Mouse (Mus musculus): Measurements from ENCODE around the gene Prl6a1. TPM values are rescaled to one million over a fixed set of nuclear protein-coding genes. Genes with fewer than 3 reads are reported as not detected.

Prl6a1 gene
- not detected in 2 replicates for polyA plus RNA-seq (2015; fragmentation: Nextera tagmentation; extraction: Ambion mirVana)

- Histone ChIP-seq H3K4me1 (no peaks in the 10 kb centered on the region), H3K27me3 (replicated peaks) (no peaks in the 10 kb centered on the region), H3K4me3 (replicated peaks) (no peak within 1 kb of the TSS), H3K36me3 (no peaks in the 10 kb centered on the region), H3K27ac (no peak within 1 kb of the TSS), H3K9me3 (no peaks in the 10 kb centered on the region), H3K4me2 (no peak within 1 kb of the TSS), H3K9ac (no peak within 1 kb of the TSS)
- WGBS, result 68% methylated on average over 7 of the region's 7 CpGs
- no peak for ATAC-seq (ENCODE audit: insufficient read depth, low FRiP score, low read depth)
These were observed at the start of gene Prl6a1 for GRCm38 (mm10) chr13:27312334-27313225. TSS of gene Prl6a1 (plus strand) at chr13:27312627.

GRCm38 (mm10) chr13:27334989-27335388 is 22.6 kb downstream of the Prl6a1 start:
- no peaks in the 10 kb centered on the region for H3K4me1 ChIP-seq
- no peak overlapping the region for H3K4me2 ChIP-seq
- no peak overlapping the region for H3K4me3 ChIP-seq (replicated peaks)
- no peaks in the 10 kb centered on the region for H3K27me3 ChIP-seq (replicated peaks)
- no peak overlapping the region for H3K9ac ChIP-seq
- H3K27ac ChIP-seq, result no peak overlapping the region
- no peaks in the 10 kb centered on the region for H3K9me3 ChIP-seq
- 95% methylated on average over 1 of the region's 1 CpGs for WGBS
- no peaks in the 10 kb centered on the region for H3K36me3 ChIP-seq
- no peak for ATAC-seq (ENCODE audit: insufficient read depth, low FRiP score, low read depth)

- Histone ChIP-seq H3K9me3 (no peaks in the 10 kb centered on the region), H3K9ac (no peak overlapping the region), H3K4me3 (replicated peaks) (no peak overlapping the region), H3K4me2 (no peak overlapping the region), H3K27me3 (replicated peaks) (no peaks in the 10 kb centered on the region), H3K4me1 (no peaks in the 10 kb centered on the region), H3K27ac (no peak overlapping the region), H3K36me3 (no peaks in the 10 kb centered on the region)
- WGBS, result 36% methylated on average over 3 of the region's 3 CpGs
- peak; percentile 60; the same call in 1 of the 2 replicates for ATAC-seq (ENCODE audit: insufficient read depth, low FRiP score, low read depth)
These were observed 30.4 kb downstream of the Prl6a1 start for GRCm38 (mm10) chr13:27342733-27343275.

- no peaks in the 10 kb centered on the region for H3K4me1 ChIP-seq
- no peak within 1 kb of the TSS for H3K4me2 ChIP-seq
- no peak within 1 kb of the TSS for H3K4me3 ChIP-seq (replicated peaks)
- no peak within 1 kb of the TSS for H3K27ac ChIP-seq
- no peak for ATAC-seq (ENCODE audit: insufficient read depth, low FRiP score, low read depth)
- H3K36me3 ChIP-seq, result no peaks in the 10 kb centered on the region
- no peaks in the 10 kb centered on the region for H3K27me3 ChIP-seq (replicated peaks)
- no peak within 1 kb of the TSS for H3K9ac ChIP-seq
- no peaks in the 10 kb centered on the region for H3K9me3 ChIP-seq
- 69% methylated on average over 2 of the region's 2 CpGs for WGBS
These were observed 32.9 kb downstream of the Prl6a1 start, which contains the start of gene Prl8a2 for GRCm38 (mm10) chr13:27345373-27345772. TSS of gene Prl8a2 (plus strand) at chr13:27345673.

Other genes starting within 250 kb of the Prl6a1 start
- not detected in 2 replicates for gene Prl3d1, start 218.4 kb upstream of the Prl6a1 start, polyA plus RNA-seq (2015; fragmentation: Nextera tagmentation; extraction: Ambion mirVana)
- not detected in 2 replicates for gene Prl3d2, start 190.9 kb upstream of the Prl6a1 start, polyA plus RNA-seq (2015; fragmentation: Nextera tagmentation; extraction: Ambion mirVana)
- not detected in 2 replicates for gene Prl3d3, start 155.8 kb upstream of the Prl6a1 start, polyA plus RNA-seq (2015; fragmentation: Nextera tagmentation; extraction: Ambion mirVana)
- gene Prl3c1, start 116.0 kb upstream of the Prl6a1 start, polyA plus RNA-seq (2015; fragmentation: Nextera tagmentation; extraction: Ambion mirVana), result not detected in 2 replicates
- gene Prl3b1, start 70.8 kb upstream of the Prl6a1 start, polyA plus RNA-seq (2015; fragmentation: Nextera tagmentation; extraction: Ambion mirVana), result not detected in 2 replicates
- not detected in 2 replicates for gene Prl3a1, start 53.2 kb upstream of the Prl6a1 start, polyA plus RNA-seq (2015; fragmentation: Nextera tagmentation; extraction: Ambion mirVana)
- gene Prl8a2, start 33.0 kb downstream of the Prl6a1 start, polyA plus RNA-seq (2015; fragmentation: Nextera tagmentation; extraction: Ambion mirVana), result not detected in 2 replicates
- gene Prl2b1, start 78.2 kb downstream of the Prl6a1 start, polyA plus RNA-seq (2015; fragmentation: Nextera tagmentation; extraction: Ambion mirVana), result not detected in 2 replicates
- gene Prl8a6, start 126.1 kb downstream of the Prl6a1 start, polyA plus RNA-seq (2015; fragmentation: Nextera tagmentation; extraction: Ambion mirVana), result not detected in 2 replicates
- not detected in 2 replicates for gene Prl8a8, start 200.6 kb downstream of the Prl6a1 start, polyA plus RNA-seq (2015; fragmentation: Nextera tagmentation; extraction: Ambion mirVana)

Data from stomach, embryonic 15.5 days (tissue).